Mouse (Mus musculus) CH12.LX (cell line): ENCODE measurements around the gene Mmp10. TPM values are rescaled to one million over a fixed set of nuclear protein-coding genes. Genes with fewer than 3 reads are reported as not detected.

Experiments used
- DNase-seq: peaks from one replicate; pipeline ENCODE4 v3.0.0-alpha.2; 2013; ENCODE audit errors: extremely low read depth
- H3K27ac ChIP-seq: 2 replicates; pipeline ENCODE4 v1.5.1; 2012; ENCODE audit warnings: low read depth, mild to moderate bottlenecking, control low read depth, moderate library complexity; ENCODE audit not compliant: insufficient read depth
- H3K27me3 ChIP-seq: replicated peaks from 2 replicates; pipeline ENCODE3; 2012; ENCODE audit warnings: inconsistent platforms
- H3K36me3 ChIP-seq, 2 experiments: replicated peaks in 1 of 2; 2 replicates each; pipeline versions ENCODE3 to v1.6.1; 2012; ENCODE audit warnings: inconsistent platforms in 1 of 2, low read length in 1 of 2, mild to moderate bottlenecking in 1 of 2, mixed read lengths in 1 of 2, moderate library complexity in 1 of 2; ENCODE audit not compliant: control insufficient read depth in 1 of 2, insufficient read depth in 1 of 2
- H3K4me1 ChIP-seq, 2 experiments: 2 replicates each; pipeline ENCODE4 v1.6.1; 2012; ENCODE audit warnings: inconsistent platforms in 1 of 2, moderate library complexity in 1 of 2; ENCODE audit not compliant: insufficient read depth in 2 of 2, control insufficient read depth in 1 of 2
- H3K4me2 ChIP-seq: 2 replicates; pipeline ENCODE4 v1.6.1; 2012; ENCODE audit warnings: low read depth, mild to moderate bottlenecking, control low read depth; ENCODE audit not compliant: poor library complexity, insufficient read depth, severe bottlenecking
- H3K4me3 ChIP-seq, 3 experiments: fragments of 150-350 bp in 1 of 3; sonication (generic) in 1 of 3; replicated peaks in 1 of 3; 2 replicates each; pipeline versions ENCODE3 to v1.5.1; 2011 to 2012; ENCODE audit warnings: low read depth in 2 of 3, low read length in 2 of 3, mild to moderate bottlenecking in 2 of 3, moderate library complexity in 2 of 3, control low read depth in 1 of 3, improper control_type of control experiment in 1 of 3, inconsistent platforms in 1 of 3, mixed read lengths in 1 of 3; ENCODE audit not compliant: poor library complexity in 1 of 3
- H3K79me2 ChIP-seq: replicated peaks from 2 replicates; pipeline ENCODE4 v1.6.1; 2012; ENCODE audit warnings: mild to moderate bottlenecking, moderate library complexity; ENCODE audit not compliant: control insufficient read depth, poor library complexity, insufficient read depth, severe bottlenecking; ENCODE audit errors: extremely low read depth
- H3K9ac ChIP-seq: 2 replicates; pipeline ENCODE4 v1.6.1; 2012; ENCODE audit warnings: low read depth, mild to moderate bottlenecking, control low read depth, moderate library complexity; ENCODE audit not compliant: insufficient read depth
- H3K9me3 ChIP-seq: replicated peaks from 2 replicates; pipeline ENCODE3; 2012; ENCODE audit warnings: low read length, inconsistent platforms, mixed read lengths
- BHLHE40 ChIP-seq: IDR thresholded peaks from 2 replicates; pipeline ENCODE4 v1.6.1; 2011; ENCODE audit warnings: mild to moderate bottlenecking, low read depth, low read length, improper control_type of control experiment
- CHD1 ChIP-seq: IDR thresholded peaks from 2 replicates; pipeline ENCODE4 v1.6.1; 2012; ENCODE audit warnings: low read depth, low read length, improper control_type of control experiment, inconsistent platforms
- CHD2 ChIP-seq: IDR thresholded peaks from 2 replicates; pipeline ENCODE4 v1.6.1; 2011; ENCODE audit warnings: low read length, improper control_type of control experiment
- CTCF ChIP-seq, 2 experiments: IDR thresholded peaks in 1 of 2; conservative IDR thresholded peaks in 1 of 2; 2 replicates each; pipeline ENCODE4 v1.5.1; 2011 to 2012; ENCODE audit warnings: low read depth in 2 of 2, low read length in 2 of 2, improper control_type of control experiment in 1 of 2, inconsistent platforms in 1 of 2, mild to moderate bottlenecking in 1 of 2, moderate library complexity in 1 of 2
- E2F4 ChIP-seq: IDR thresholded peaks from 2 replicates; pipeline ENCODE4 v1.6.1; 2011; ENCODE audit warnings: low read depth, low read length, improper control_type of control experiment; ENCODE audit not compliant: insufficient replicate concordance
- EP300 ChIP-seq: IDR thresholded peaks from 2 replicates; pipeline ENCODE4 v1.6.1; 2011; ENCODE audit warnings: low read length, improper control_type of control experiment
- GABPA ChIP-seq: IDR thresholded peaks from 2 replicates; pipeline ENCODE4 v1.6.1; 2012; ENCODE audit warnings: low read depth, low read length, improper control_type of control experiment, inconsistent platforms; ENCODE audit not compliant: insufficient replicate concordance
- JUND ChIP-seq: conservative IDR thresholded peaks from 2 replicates; pipeline ENCODE4 v1.6.1; 2011; ENCODE audit warnings: low read depth, low read length, improper control_type of control experiment
- MAX ChIP-seq: IDR thresholded peaks from 2 replicates; pipeline ENCODE4 v1.6.1; 2011; ENCODE audit warnings: low read length, improper control_type of control experiment
- MAZ ChIP-seq: IDR thresholded peaks from 2 replicates; pipeline ENCODE4 v1.6.1; 2012; ENCODE audit warnings: low read depth, mild to moderate bottlenecking, inconsistent platforms, low read length, improper control_type of control experiment, moderate library complexity
- MEF2A ChIP-seq: IDR thresholded peaks from 2 replicates; pipeline ENCODE4 v1.6.1; 2014; ENCODE audit warnings: low read depth, mild to moderate bottlenecking, inconsistent platforms, low read length, improper control_type of control experiment, borderline replicate concordance
- MYC ChIP-seq: IDR thresholded peaks from 2 replicates; pipeline ENCODE4 v1.6.1; 2011; ENCODE audit warnings: low read depth, mild to moderate bottlenecking, improper control_type of control experiment, low read length
- NELFE ChIP-seq: IDR thresholded peaks from 2 replicates; pipeline ENCODE4 v1.6.1; 2011; ENCODE audit warnings: low read depth, low read length, improper control_type of control experiment
- PAX5 ChIP-seq: IDR thresholded peaks from 2 replicates; pipeline ENCODE4 v1.6.1; 2012; ENCODE audit warnings: low read length, inconsistent platforms, mixed read lengths
- POLR2AphosphoS2 ChIP-seq: IDR thresholded peaks from 2 replicates; pipeline ENCODE4 v1.6.1; 2011; ENCODE audit warnings: low read depth, low read length, improper control_type of control experiment
- RAD21 ChIP-seq: IDR thresholded peaks from 2 replicates; pipeline ENCODE4 v1.6.1; 2011; ENCODE audit warnings: low read depth, mild to moderate bottlenecking, low read length, improper control_type of control experiment, moderate library complexity
- RCOR1 ChIP-seq: conservative IDR thresholded peaks from 2 replicates; pipeline ENCODE4 v1.6.1; 2012; ENCODE audit warnings: low read depth, mild to moderate bottlenecking, inconsistent platforms, low read length, improper control_type of control experiment
- SMC3 ChIP-seq: IDR thresholded peaks from 2 replicates; pipeline ENCODE4 v1.6.1; 2011; ENCODE audit warnings: low read depth, low read length, improper control_type of control experiment
- UBTF ChIP-seq: IDR thresholded peaks from 2 replicates; pipeline ENCODE4 v1.6.1; 2012; ENCODE audit warnings: low read depth, mild to moderate bottlenecking, inconsistent platforms, low read length, improper control_type of control experiment, moderate library complexity
- USF1 ChIP-seq: IDR thresholded peaks from 2 replicates; pipeline ENCODE4 v1.6.1; 2014; ENCODE audit warnings: low read depth, mild to moderate bottlenecking, inconsistent platforms, low read length, improper control_type of control experiment
- ZC3H11A ChIP-seq: IDR thresholded peaks from 2 replicates; pipeline ENCODE4 v1.6.1; 2012; ENCODE audit warnings: low read depth, mild to moderate bottlenecking, inconsistent platforms, low read length, improper control_type of control experiment
- ZKSCAN1 ChIP-seq: IDR thresholded peaks from 2 replicates; pipeline ENCODE4 v1.6.1; 2012; ENCODE audit warnings: low read depth, inconsistent platforms, low read length, improper control_type of control experiment, borderline replicate concordance
- dilution Hi-C: fragments of 300-500 bp; cut with MboI; formaldehyde crosslinking; loops from 2 replicates; pipeline ENCODE4 v1.14.3; 2020; ENCODE audit warnings: low sequenced_read_pairs; ENCODE audit not compliant: extremely low pct_unique_long_range_greater_than_20kb, extremely low pct_ligation_motif_present
- in situ Hi-C: fragments of 300-500 bp; cut with MboI; formaldehyde crosslinking; loops from 3 replicates; pipeline ENCODE4 v1.14.3; 2019; ENCODE audit warnings: low sequenced_read_pairs, low pct_ligation_motif_present, low pct_unique_long_range_greater_than_20kb, mixed read lengths
- polyA plus RNA-seq: library from polyadenylated mRNA; unstranded; fragments of >175 nt; gene quantifications from 2 replicates; pipeline ENCODE4 v1.2.1, GENCODE M21; 2012; ENCODE audit warnings: low read depth; ENCODE audit not compliant: insufficient read length
- total RNA-seq, 2 experiments: library from RNA; depleted of rRNA; stranded (reverse); fragments of 300-350 nt in 1 of 2; fragments of >200 nt in 1 of 2; gene quantifications; 2 replicates each; pipeline ENCODE4 v1.2.3; 2012 to 2014

Gene Mmp10
- total and polyA plus RNA-seq, 3 experiments = 1.4 to 4.2 (median 1.9) TPM

GRCm38 (mm10) chr9:7470262-7470661 lies 31.9 kb upstream of the Mmp10 start:
- no peak overlapping the region for H3K4me3 ChIP-seq
- no peak for DNase-seq
- no peaks in the 10 kb centered on the region for H3K36me3 ChIP-seq
- no peaks in the 10 kb centered on the region for H3K4me1 ChIP-seq
- H3K9ac ChIP-seq = no peak overlapping the region
- TF ChIP-seq NELFE (no peak), CTCF (conservative IDR thresholded peaks at IDR 0.05 in 1 of 2, IDR thresholded peaks at IDR 0.05 in 1 of 2; ENCODE audit: low read depth in 2 of 2, low read length in 2 of 2) (no peak), RAD21 (no peak), RCOR1 (no peak), ZC3H11A (no peak), E2F4 (no peak), ZKSCAN1 (no peak), USF1 (no peak), EP300 (no peak), CHD2 (no peak)
- H3K79me2 ChIP-seq = no peaks in the 10 kb centered on the region
- dilution Hi-C loops (no loop called here), in situ Hi-C loops (no loop called here)
- H3K27ac ChIP-seq = no peak overlapping the region
- no peaks in the 10 kb centered on the region for H3K9me3 ChIP-seq
- H3K4me2 ChIP-seq = no peak overlapping the region
- no peaks in the 10 kb centered on the region for H3K27me3 ChIP-seq

GRCm38 (mm10) chr9:7483684-7484394 lies 18.3 kb upstream of the Mmp10 start:
- no peak overlapping the region for H3K4me3 ChIP-seq
- no peak for DNase-seq
- no peaks in the 10 kb centered on the region for H3K9me3 ChIP-seq
- TF ChIP-seq CHD1 (no peak), NELFE (no peak), MYC (no peak), SMC3 (no peak), MAZ (no peak), ZKSCAN1 (no peak), UBTF (no peak), CTCF (conservative IDR thresholded peaks at IDR 0.05 in 1 of 2, IDR thresholded peaks at IDR 0.05 in 1 of 2; ENCODE audit: low read depth in 2 of 2, low read length in 2 of 2) (no peak), GABPA (no peak), POLR2AphosphoS2 (no peak), BHLHE40 (no peak), JUND (no peak), MAX (no peak), MEF2A (no peak), RCOR1 (no peak), ZC3H11A (no peak), PAX5 (no peak), CHD2 (no peak)
- H3K27me3 ChIP-seq = no peaks in the 10 kb centered on the region
- H3K4me2 ChIP-seq = no peak overlapping the region
- peaks cover 0 to 4% of the 10 kb centered on the region in 2 experiments; a peak in 1 of 4 replicates for H3K4me1 ChIP-seq
- in situ Hi-C loops = no loop called here
- H3K36me3 ChIP-seq = no peaks in the 10 kb centered on the region
- H3K27ac ChIP-seq = no peak overlapping the region
- no peak overlapping the region for H3K9ac ChIP-seq
- no peaks in the 10 kb centered on the region for H3K79me2 ChIP-seq
- dilution Hi-C loops = no loop called here
